Comparison of ENCODE assay signal across 11 mouse cellular contexts in the genomic region with DNA sequence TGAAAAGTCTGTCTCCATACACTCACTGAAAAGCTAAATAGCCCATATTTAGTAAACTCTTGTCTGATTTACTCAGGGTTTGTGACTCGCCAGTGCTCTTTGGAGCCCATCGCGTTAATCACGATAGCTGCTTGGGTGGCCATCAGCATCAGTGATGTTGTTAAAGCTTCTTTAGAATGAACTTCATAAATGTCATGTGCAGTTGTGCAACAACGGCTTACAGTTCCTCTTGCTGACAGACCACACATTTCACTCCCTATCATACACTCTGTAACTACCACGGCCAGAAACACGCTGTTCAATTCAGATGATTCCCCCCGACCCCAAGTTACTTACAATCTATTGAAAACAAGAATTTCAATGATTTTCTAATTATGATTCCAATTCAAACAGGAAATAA.
"Had no signal": no experiment of that assay in that cellular context is flagged by ENCODE, and none has a peak within 500 bp of the region (broad histone marks: within the 10 kb centered on the region; RNA-seq: fewer than 3 reads in every experiment).

No protein-coding gene starts in this region.

- ATAC-seq: intestine, postnatal 0 days; midbrain, embryonic 15.5 days had no signal

- DNase-seq: kidney, adult 8-10 months; layer of hippocampus, adult 9-11 months; liver, embryonic 13.5 days; lung, postnatal 10 days; lung, postnatal 36 days; retina, postnatal 1 day; right cerebral cortex, postnatal 25 days; spleen, adult 18-20 months; thymus, postnatal 25 days had no signal
